Mouse (Mus musculus): Measurements from ENCODE around the gene Hs6st3. TPM values are rescaled to one million over a fixed set of nuclear protein-coding genes. Genes with fewer than 3 reads are reported as not detected.

The Hs6st3 gene
- polyA plus RNA-seq, 1 experiment, result not detected

GRCm38 (mm10) chr14:119369274-119369673, 231.1 kb downstream of the Hs6st3 start:
- Histone ChIP-seq H3K36me3 (ENCODE audit: control insufficient read depth) (no peaks in the 10 kb centered on the region), H3K27me3 (ENCODE audit: control insufficient read depth) (no peaks in the 10 kb centered on the region), H3K9me3 (ENCODE audit: control insufficient read depth, low read length) (peaks cover 6% of the 10 kb centered on the region), H3K4me1 (ENCODE audit: control insufficient read depth) (no peaks in the 10 kb centered on the region), H3K4me3 (replicated peaks) (no peak overlapping the region)
- TF ChIP-seq GATA1 (IDR thresholded peaks at IDR 0.05; ENCODE audit: low read length) (no peak), TAL1 (IDR thresholded peaks at IDR 0.05; ENCODE audit: low read length) (no peak)

GRCm38 (mm10) chr14:119370013-119370412, 231.9 kb downstream of the Hs6st3 start:
- no peak for TF ChIP-seq GATA1 (IDR thresholded peaks at IDR 0.05; ENCODE audit: low read length)
- no peak for TF ChIP-seq TAL1 (IDR thresholded peaks at IDR 0.05; ENCODE audit: low read length)
- H3K36me3 ChIP-seq (ENCODE audit: control insufficient read depth), result no peaks in the 10 kb centered on the region
- no peak overlapping the region for H3K4me3 ChIP-seq (replicated peaks)
- no peaks in the 10 kb centered on the region for H3K27me3 ChIP-seq (ENCODE audit: control insufficient read depth)
- H3K9me3 ChIP-seq (ENCODE audit: control insufficient read depth, low read length), result peaks cover 8% of the 10 kb centered on the region
- H3K4me1 ChIP-seq (ENCODE audit: control insufficient read depth), result no peaks in the 10 kb centered on the region

DNA sequence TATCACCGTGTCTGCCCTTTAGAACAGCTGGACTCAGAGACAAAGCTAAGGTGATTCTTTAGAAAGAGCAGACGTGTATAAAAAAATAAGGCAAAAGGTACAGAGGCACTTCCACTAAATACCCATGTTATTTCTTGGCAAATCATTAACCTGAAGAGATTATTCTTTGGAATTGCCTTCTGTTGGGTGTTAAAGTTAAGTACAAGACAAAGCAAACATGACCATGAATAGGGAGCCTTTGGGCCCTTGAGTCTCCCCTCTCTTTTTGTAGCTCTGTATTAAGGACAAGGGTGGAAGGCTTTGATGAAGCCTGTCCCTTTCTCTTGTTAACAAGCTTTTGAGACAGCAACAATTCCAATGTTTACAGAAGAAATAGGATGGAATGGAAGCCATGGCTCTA, 241.2 kb downstream of the Hs6st3 start:
- no peaks in the 10 kb centered on the region for H3K4me1 ChIP-seq (ENCODE audit: control insufficient read depth)
- H3K4me3 ChIP-seq (replicated peaks), result no peak overlapping the region
- peaks cover 15% of the 10 kb centered on the region for H3K9me3 ChIP-seq (ENCODE audit: control insufficient read depth, low read length)
- no peaks in the 10 kb centered on the region for H3K27me3 ChIP-seq (ENCODE audit: control insufficient read depth)
- TF ChIP-seq TAL1 (IDR thresholded peaks at IDR 0.05; ENCODE audit: low read length) (no peak), GATA1 (IDR thresholded peaks at IDR 0.05; ENCODE audit: low read length) (no peak)
- H3K36me3 ChIP-seq (ENCODE audit: control insufficient read depth), result no peaks in the 10 kb centered on the region

- Histone ChIP-seq H3K27me3 (ENCODE audit: control insufficient read depth) (no peaks in the 10 kb centered on the region), H3K4me1 (ENCODE audit: control insufficient read depth) (no peaks in the 10 kb centered on the region), H3K4me3 (replicated peaks) (no peak overlapping the region), H3K9me3 (ENCODE audit: control insufficient read depth, low read length) (peaks cover 20% of the 10 kb centered on the region), H3K36me3 (ENCODE audit: control insufficient read depth) (no peaks in the 10 kb centered on the region)
- no peak for TF ChIP-seq TAL1 (IDR thresholded peaks at IDR 0.05; ENCODE audit: low read length)
- TF ChIP-seq GATA1 (IDR thresholded peaks at IDR 0.05; ENCODE audit: low read length), result no peak
Observed at GRCm38 (mm10) chr14:119401618-119402017, 263.5 kb downstream of the Hs6st3 start.

GRCm38 (mm10) chr14:119409334-119410050, 271.4 kb downstream of the Hs6st3 start:
- H3K9me3 ChIP-seq (ENCODE audit: control insufficient read depth, low read length), result peaks cover 6% of the 10 kb centered on the region
- H3K4me3 ChIP-seq (replicated peaks), result no peak overlapping the region
- no peak for TF ChIP-seq TAL1 (IDR thresholded peaks at IDR 0.05; ENCODE audit: low read length)
- TF ChIP-seq GATA1 (IDR thresholded peaks at IDR 0.05; ENCODE audit: low read length), result no peak
- no peaks in the 10 kb centered on the region for H3K27me3 ChIP-seq (ENCODE audit: control insufficient read depth)
- H3K36me3 ChIP-seq (ENCODE audit: control insufficient read depth), result no peaks in the 10 kb centered on the region
- H3K4me1 ChIP-seq (ENCODE audit: control insufficient read depth), result no peaks in the 10 kb centered on the region

- Histone ChIP-seq H3K9me3 (ENCODE audit: control insufficient read depth, low read length) (peaks cover 2% of the 10 kb centered on the region; the same call in 1 of the 2 replicates), H3K4me1 (ENCODE audit: control insufficient read depth) (no peaks in the 10 kb centered on the region), H3K36me3 (ENCODE audit: control insufficient read depth) (no peaks in the 10 kb centered on the region), H3K4me3 (replicated peaks) (no peak overlapping the region), H3K27me3 (ENCODE audit: control insufficient read depth) (no peaks in the 10 kb centered on the region)
- no peak for TF ChIP-seq TAL1 (IDR thresholded peaks at IDR 0.05; ENCODE audit: low read length)
Observed at GRCm38 (mm10) chr14:119422894-119423293, 284.8 kb downstream of the Hs6st3 start.

GRCm38 (mm10) chr14:119450471-119450870, 312.3 kb downstream of the Hs6st3 start:
- Histone ChIP-seq H3K9me3 (ENCODE audit: control insufficient read depth, low read length) (peaks cover 7% of the 10 kb centered on the region; the same call in 1 of the 2 replicates), H3K4me3 (replicated peaks) (no peak overlapping the region), H3K36me3 (ENCODE audit: control insufficient read depth) (no peaks in the 10 kb centered on the region), H3K4me1 (ENCODE audit: control insufficient read depth) (no peaks in the 10 kb centered on the region), H3K27me3 (ENCODE audit: control insufficient read depth) (no peaks in the 10 kb centered on the region)
- no peak for TF ChIP-seq TAL1 (IDR thresholded peaks at IDR 0.05; ENCODE audit: low read length)
- TF ChIP-seq GATA1 (IDR thresholded peaks at IDR 0.05; ENCODE audit: low read length), result no peak

- TF ChIP-seq GATA1 (IDR thresholded peaks at IDR 0.05; ENCODE audit: low read length), result no peak
- no peak for TF ChIP-seq TAL1 (IDR thresholded peaks at IDR 0.05; ENCODE audit: low read length)
- Histone ChIP-seq H3K9me3 (ENCODE audit: control insufficient read depth, low read length) (peaks cover 4% of the 10 kb centered on the region), H3K4me1 (ENCODE audit: control insufficient read depth) (no peaks in the 10 kb centered on the region), H3K27me3 (ENCODE audit: control insufficient read depth) (no peaks in the 10 kb centered on the region), H3K36me3 (ENCODE audit: control insufficient read depth) (no peaks in the 10 kb centered on the region), H3K4me3 (replicated peaks) (no peak overlapping the region)
Observed at GRCm38 (mm10) chr14:119451594-119451993, 313.5 kb downstream of the Hs6st3 start.

DNA sequence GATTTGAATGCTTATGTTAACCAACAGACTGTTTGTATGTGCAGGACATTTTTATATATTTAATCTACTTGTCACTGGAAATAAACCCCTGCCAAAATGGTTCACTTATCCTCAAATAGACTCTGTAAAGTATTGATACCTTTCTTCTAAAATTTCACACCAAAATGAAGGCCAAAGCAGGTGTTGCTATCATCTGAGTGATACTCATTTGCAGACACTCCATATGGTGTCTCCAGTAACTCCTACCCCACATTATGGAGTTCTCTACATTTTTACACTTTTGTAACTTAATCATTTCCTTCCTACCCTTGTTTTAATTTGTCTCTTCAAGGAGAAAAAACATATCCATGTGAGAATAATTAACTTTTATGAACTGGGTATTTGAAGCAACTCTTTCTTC, 314.2 kb downstream of the Hs6st3 start:
- TF ChIP-seq TAL1 (IDR thresholded peaks at IDR 0.05; ENCODE audit: low read length) (no peak), GATA1 (IDR thresholded peaks at IDR 0.05; ENCODE audit: low read length) (no peak)
- no peaks in the 10 kb centered on the region for H3K36me3 ChIP-seq (ENCODE audit: control insufficient read depth)
- no peaks in the 10 kb centered on the region for H3K4me1 ChIP-seq (ENCODE audit: control insufficient read depth)
- no peaks in the 10 kb centered on the region for H3K27me3 ChIP-seq (ENCODE audit: control insufficient read depth)
- H3K9me3 ChIP-seq (ENCODE audit: control insufficient read depth, low read length), result peaks cover 6% of the 10 kb centered on the region
- H3K4me3 ChIP-seq (replicated peaks), result no peak overlapping the region

DNA sequence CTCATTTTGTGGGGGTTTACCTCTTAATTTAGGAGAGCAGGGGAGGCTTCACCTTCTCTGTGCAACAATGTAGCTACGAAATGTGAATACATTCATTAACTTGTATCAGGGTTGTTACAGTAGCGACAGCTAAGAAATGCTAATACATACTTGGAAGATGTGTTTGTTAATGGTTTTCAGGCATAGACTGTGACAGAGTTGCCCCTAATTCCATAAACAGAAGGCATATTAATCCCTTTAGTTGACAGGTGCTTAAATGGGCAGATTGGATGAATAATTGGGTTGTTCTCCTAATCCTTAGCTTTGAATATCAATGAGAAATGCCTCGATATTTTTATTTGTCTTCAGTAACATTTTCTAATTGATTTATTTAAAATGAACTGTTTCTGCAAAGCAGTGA, 314.7 kb downstream of the Hs6st3 start:
- Histone ChIP-seq H3K4me3 (replicated peaks) (no peak overlapping the region), H3K4me1 (ENCODE audit: control insufficient read depth) (no peaks in the 10 kb centered on the region), H3K27me3 (ENCODE audit: control insufficient read depth) (no peaks in the 10 kb centered on the region), H3K9me3 (ENCODE audit: control insufficient read depth, low read length) (peaks cover 6% of the 10 kb centered on the region), H3K36me3 (ENCODE audit: control insufficient read depth) (no peaks in the 10 kb centered on the region)
- TF ChIP-seq GATA1 (IDR thresholded peaks at IDR 0.05; ENCODE audit: low read length) (no peak), TAL1 (IDR thresholded peaks at IDR 0.05; ENCODE audit: low read length) (no peak)
